Comparison of ENCODE assay signal across 13 mouse cellular contexts in the genomic region with DNA sequence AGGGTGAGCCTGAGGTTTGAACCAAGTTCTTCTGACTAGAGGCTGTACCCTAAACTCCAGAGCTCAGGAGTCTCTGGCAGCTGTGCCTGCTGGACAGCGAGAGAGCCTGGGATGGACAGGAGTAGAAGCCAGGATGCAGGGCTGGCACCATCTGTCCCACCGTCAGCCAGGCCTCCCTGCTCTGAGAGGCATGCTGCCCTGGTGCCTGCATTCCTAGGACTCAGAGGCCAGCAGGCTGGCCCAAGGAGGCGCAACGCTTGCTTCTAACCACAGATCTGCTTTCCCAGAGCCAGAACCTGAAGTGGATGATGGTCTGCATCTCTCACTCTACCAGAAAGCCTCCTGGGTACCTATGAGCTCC.
DNase-seq lines count a peak whose midpoint lies in the region; ATAC-seq lines count a peak whose summit lies in the region.
"Had no signal": no experiment of that assay in that cellular context is flagged by ENCODE, and none has a peak within 500 bp of the region (broad histone marks: within the 10 kb centered on the region; RNA-seq: fewer than 3 reads in every experiment).

No protein-coding gene starts in this region.

- peak; percentile 72 for DNase-seq in gastrocnemius, postnatal 25 days
- DNase-seq in gastrocnemius, postnatal 10 days, result no peak
- DNase-seq in midbrain, embryonic 10.5 days (ENCODE audit: low spot score), result no peak
- DNase-seq in midbrain, embryonic 11.5 days (ENCODE audit: low spot score, missing footprints), result no peak
- peak; percentile 70 to 75 for DNase-seq in cerebellum, postnatal 25 days
- DNase-seq in lung, postnatal 4 days, result no peak
- no peak for DNase-seq in adrenal gland, postnatal 4 days (ENCODE audit: low spot score in 2 of 2)
- DNase-seq: embryo, embryonic 11 days; heart, postnatal 36 days; kidney, adult 11 months; thymus, adult 18-20 months had no signal

- 90% methylated on average over 4 of the region's 4 CpGs for WGBS in midbrain, embryonic 10.5 days
- WGBS in midbrain, embryonic 11.5 days, result 94% methylated on average over 4 of the region's 4 CpGs
- 84% methylated on average over 4 of the region's 4 CpGs for WGBS in liver, embryonic 15.5 days (ENCODE audit: insufficient replicate concordance)

- ATAC-seq in midbrain, embryonic 11.5 days (ENCODE audit: low FRiP score), result no peak
- no peak for ATAC-seq in liver, embryonic 15.5 days (ENCODE audit: insufficient read depth)
- ATAC-seq: CD4-positive, CD25-positive, alpha-beta regulatory T cell, adult 4 months had no signal

- no peaks in the 10 kb centered on the region for H3K27me3 ChIP-seq in midbrain, embryonic 10.5 days (ENCODE audit: low read depth, poor library complexity, severe bottlenecking)
- H3K27me3 ChIP-seq in midbrain, embryonic 11.5 days (ENCODE audit: control insufficient read depth, insufficient read depth, low read length), result no peaks in the 10 kb centered on the region
- no peaks in the 10 kb centered on the region for H3K27me3 ChIP-seq in liver, embryonic 15.5 days

- 0 out of 2 replicates have a peak overlapping the region, but pooled peaks have one; percentile 14 for H3K27ac ChIP-seq in midbrain, embryonic 10.5 days (replicated peaks)
- H3K27ac ChIP-seq in midbrain, embryonic 11.5 days (ENCODE audit: low read depth, low read length), result no peak overlapping the region
- peak overlapping the region; percentile 71 for H3K27ac ChIP-seq in liver, embryonic 15.5 days (replicated peaks)

- no peak overlapping the region for H3K4me2 ChIP-seq in midbrain, embryonic 11.5 days
- H3K4me2 ChIP-seq in liver, embryonic 15.5 days, result no peak overlapping the region

- H3K9ac ChIP-seq in midbrain, embryonic 11.5 days (ENCODE audit: low read length), result no peak overlapping the region
- no peak overlapping the region for H3K9ac ChIP-seq in liver, embryonic 15.5 days

- peaks cover 88% of the 10 kb centered on the region for H3K36me3 ChIP-seq in midbrain, embryonic 10.5 days
- peaks cover 12% of the 10 kb centered on the region for H3K36me3 ChIP-seq in midbrain, embryonic 11.5 days (ENCODE audit: control insufficient read depth, insufficient read depth, low read length)
- 0 out of 2 replicates have a peak, but pooled peaks cover 9% of the 10 kb centered on the region for H3K36me3 ChIP-seq in liver, embryonic 15.5 days (replicated peaks)

- no peaks in the 10 kb centered on the region for H3K9me3 ChIP-seq in midbrain, embryonic 10.5 days (replicated peaks)
- no peaks in the 10 kb centered on the region for H3K9me3 ChIP-seq in midbrain, embryonic 11.5 days (ENCODE audit: control insufficient read depth, low read length)
- H3K9me3 ChIP-seq in liver, embryonic 15.5 days (replicated peaks), result no peaks in the 10 kb centered on the region

- H3K4me3 ChIP-seq in midbrain, embryonic 10.5 days, result no peak overlapping the region
- no peak overlapping the region for H3K4me3 ChIP-seq in midbrain, embryonic 11.5 days (ENCODE audit: low read depth, low read length)
- H3K4me3 ChIP-seq in liver, embryonic 15.5 days (replicated peaks), result no peak overlapping the region

- H3K4me1 ChIP-seq in midbrain, embryonic 10.5 days, result peaks cover 33% of the 10 kb centered on the region
- no peaks in the 10 kb centered on the region for H3K4me1 ChIP-seq in midbrain, embryonic 11.5 days (ENCODE audit: control insufficient read depth, insufficient read depth, low read length)
- H3K4me1 ChIP-seq in liver, embryonic 15.5 days (replicated peaks), result peaks cover 87% of the 10 kb centered on the region

Comparison
In these comparisons a context has a peak if more than half of its experiments do, and no peak if none do; other contexts are left out.
1. DNase-seq: peak in gastrocnemius, postnatal 25 days (single experiment) and cerebellum, postnatal 25 days (2 of 2); none in gastrocnemius, postnatal 10 days (single experiment), midbrain, embryonic 10.5 days (single experiment), midbrain, embryonic 11.5 days (single experiment), lung, postnatal 4 days (0 of 2) and adrenal gland, postnatal 4 days (0 of 2).